Mouse (Mus musculus) stomach, postnatal 0 days (tissue): ENCODE data around the gene Pimreg.
A peak's percentile ranks its signal among the peaks of the same experiment; 100 is the strongest.

Experiments
- CTCF ChIP-seq: IDR thresholded peaks from 2 replicates; pipeline ENCODE4 v1.5.1; 2016; ENCODE audit warnings: antibody characterized with exemption, low read depth, mild to moderate bottlenecking, moderate library complexity
- EP300 ChIP-seq: optimal IDR thresholded peaks from 2 replicates; pipeline ENCODE3; 2016; ENCODE audit warnings: antibody characterized with exemption

DNA sequence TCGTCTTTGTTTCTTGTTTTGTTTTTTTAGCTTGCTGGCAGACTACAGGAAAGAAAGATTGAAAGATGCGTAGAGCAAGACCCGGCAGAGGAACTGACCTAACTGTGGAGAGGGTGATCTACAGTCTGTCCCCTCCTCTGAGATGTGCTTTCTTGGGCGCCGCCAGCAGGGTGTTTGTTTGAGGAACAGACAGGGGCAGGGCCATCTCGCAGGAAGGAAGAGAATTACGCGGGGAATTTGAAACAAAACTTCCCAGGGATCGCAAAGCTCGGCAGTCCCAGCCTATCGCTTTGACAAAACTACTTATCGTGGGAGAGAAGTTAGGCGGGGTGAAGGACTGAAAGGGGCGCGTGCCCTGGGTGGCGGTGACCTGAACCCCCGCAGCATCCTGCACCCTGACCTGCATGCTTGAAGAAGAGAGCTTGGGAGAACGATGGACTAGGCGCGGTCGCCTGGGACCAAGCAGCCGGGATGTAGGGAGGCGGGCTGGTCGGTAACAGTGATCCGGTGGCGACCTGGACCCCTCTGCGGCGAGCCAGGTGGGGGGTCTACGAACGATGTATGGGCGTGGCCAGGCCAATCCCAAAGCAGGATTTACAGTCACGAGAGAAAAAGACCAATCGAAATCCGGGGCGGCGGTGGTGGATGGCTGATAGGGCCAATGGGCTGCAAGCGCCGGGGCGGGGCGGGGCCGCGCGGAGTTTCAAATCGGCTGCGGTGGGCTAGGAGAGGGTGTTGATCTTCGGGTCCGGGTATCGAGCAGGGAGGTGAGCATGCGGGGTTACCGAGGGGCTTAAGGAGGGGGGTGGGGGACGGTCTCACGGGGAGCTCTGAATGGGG, at the start of gene Pimreg:
- TF ChIP-seq CTCF (peak; percentile 54), EP300 (peak; percentile 24)
